Mouse (Mus musculus) testis, postnatal 10 days (tissue): ENCODE data around the gene Ddx24.

Experiments used
- DNase-seq: peaks from one replicate; pipeline ENCODE4 v3.0.0; 2021; ENCODE audit warnings: low spot score

Ddx24 gene

DNA sequence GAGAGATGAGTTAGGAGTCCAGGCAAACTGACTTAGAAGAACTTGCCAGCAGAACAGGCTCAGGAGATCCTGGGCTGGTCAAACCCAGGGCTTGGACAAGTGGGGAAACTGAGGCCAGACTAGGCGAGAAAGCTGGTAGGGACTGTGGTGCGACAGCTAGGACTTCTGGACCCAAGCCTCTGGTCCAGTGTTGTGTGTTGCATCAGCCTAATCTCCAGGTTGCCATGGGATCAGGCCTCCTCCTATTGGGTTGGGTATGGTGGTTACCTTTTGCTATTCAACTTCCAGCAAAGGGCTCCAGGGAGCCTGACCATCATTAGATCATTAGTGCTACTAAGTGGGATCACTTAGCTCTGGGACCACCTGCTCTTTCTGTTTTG is 36.3 kb downstream of the Ddx24 start:
- no peak for DNase-seq

DNA sequence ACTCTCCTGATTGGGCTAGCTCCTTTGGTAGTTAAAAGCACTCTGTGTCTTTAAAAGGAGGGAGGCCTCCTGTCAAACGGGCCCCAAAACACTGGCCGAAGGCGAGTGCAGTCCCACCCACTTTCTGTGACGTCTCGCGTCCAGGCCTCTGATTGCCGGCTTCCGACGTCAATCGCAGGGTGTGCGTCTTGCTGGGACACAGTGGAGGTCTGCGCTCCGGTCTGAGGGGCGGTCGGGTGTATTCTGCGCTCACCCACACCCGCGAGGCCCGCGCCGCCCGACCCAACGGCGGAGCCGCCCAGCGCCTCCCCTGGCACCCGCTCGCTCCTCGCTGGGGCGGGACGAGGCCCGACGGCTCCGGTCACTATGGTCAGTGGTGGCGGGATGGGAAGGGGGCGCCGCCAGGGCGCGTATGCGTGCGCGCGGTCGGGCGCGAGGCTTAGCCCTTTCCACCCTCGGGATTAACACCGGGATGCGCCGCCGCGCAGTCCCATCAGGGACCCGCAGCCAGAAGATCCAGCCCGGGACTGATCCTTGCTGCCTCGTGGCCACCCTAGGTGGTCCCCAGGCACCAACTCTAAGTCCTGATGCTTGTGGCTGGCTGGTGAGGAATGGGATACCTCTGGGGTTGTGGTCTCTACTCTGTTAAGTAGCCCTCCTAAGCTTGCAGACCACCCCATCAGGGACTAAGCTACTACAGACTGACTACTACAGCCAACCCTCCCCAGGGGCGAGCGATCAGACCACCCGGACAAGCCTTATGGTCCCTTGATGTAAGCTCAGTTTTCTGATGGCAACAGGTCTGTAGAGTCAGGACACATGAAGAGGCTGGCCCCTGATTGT is 36.9 kb downstream of the Ddx24 start, which contains the start of gene Otub2:
Gene Otub2 (plus strand): TSS at position 178 of the 843 bp plus-strand sequence.
- DNase-seq: peak; percentile 96

DNA sequence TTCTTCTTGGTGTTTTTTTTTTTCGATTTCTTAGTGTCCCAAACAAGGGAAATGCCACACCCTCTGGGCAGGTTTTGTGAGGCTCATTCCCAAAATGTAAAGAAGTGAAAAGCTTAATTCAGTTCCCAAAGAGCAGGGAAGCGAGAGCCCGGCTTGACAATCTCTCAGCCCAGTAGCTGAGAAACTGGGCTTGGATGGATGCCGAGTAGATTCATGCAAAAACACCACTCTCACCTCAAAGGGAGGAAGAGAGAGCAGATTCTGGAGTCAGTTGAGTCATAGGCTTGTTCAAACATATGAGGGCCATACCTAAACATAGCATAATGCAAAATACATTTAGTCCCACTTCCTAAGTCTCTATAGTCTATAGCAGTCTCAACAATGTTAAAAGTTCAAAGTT is 45.4 kb downstream of the Ddx24 start:
- DNase-seq: no peak

DNA sequence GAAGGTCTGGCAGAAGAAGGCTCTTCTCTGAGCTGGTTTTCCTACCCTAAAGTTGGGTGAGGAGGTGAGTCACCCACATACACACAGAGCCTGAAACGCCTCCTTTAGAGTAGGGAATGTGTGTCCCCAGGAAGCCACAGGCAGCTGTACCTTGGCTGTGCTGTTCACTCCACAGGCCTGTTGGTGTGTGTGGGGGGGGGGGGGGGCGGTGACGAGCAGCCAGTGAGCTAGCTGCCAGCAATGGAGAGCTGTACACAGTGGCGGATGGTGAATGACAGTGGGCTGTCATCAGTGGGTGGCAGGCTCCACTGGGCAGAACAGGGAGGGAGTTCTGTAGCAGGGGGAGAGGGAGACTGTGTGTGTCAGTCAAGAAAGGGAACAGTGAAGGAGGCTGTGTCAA is 48.9 kb downstream of the Ddx24 start:
- no peak for DNase-seq

DNA sequence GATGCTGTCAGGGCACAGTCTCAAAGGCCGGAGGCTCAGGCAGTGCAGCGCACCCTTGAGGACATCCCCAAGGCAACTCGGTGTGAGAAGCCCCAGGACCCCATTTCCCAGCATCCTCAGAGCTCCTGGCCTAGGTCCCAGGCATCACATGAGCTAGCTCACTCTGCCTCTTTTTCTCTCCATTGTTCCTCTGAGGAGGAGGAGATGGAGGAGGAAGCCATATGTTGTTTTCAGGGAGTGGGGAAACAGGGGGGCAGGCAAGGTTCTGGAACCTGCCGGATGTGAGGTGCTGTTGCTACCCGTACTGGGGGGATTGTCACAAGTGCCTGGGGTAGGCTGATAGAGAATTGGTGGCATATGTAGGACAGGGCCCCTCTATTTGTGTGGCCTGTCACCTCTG is 49.5 kb downstream of the Ddx24 start:
- no peak for DNase-seq

DNA sequence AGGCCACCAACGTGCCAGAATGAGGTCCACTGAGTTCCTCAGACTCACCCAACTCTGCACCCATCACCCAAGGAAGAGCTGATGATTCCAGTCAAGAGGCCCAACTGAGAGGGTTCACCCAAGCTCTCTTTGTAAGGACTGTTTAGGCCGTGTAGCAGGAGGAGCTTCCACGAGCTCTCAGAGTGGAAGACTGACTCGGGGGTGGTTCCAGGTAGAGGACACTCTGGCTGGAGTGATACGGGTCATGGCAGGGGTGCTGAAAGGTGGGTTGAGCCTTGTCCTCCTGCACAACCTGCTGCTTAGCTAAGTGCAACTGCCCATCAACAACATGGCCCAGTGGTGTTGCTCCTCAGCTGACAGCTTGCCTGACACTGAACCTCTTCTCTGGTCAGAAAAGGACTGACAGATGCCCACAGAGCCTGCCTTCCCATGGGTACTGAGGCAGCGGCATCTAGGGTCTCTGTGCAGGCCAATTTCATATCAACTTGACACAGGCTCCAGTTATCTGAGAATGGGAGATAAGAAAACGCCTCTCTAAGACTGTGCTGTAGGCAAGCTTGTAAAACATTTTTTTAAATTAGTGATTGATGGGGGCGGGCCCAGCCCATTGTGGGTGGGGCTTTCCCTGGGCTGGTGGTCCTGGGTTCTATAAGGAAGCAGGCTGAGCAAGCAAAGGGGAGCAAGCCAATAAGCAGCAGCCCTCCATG is 51.9 kb downstream of the Ddx24 start:
- DNase-seq: no peak

DNA sequence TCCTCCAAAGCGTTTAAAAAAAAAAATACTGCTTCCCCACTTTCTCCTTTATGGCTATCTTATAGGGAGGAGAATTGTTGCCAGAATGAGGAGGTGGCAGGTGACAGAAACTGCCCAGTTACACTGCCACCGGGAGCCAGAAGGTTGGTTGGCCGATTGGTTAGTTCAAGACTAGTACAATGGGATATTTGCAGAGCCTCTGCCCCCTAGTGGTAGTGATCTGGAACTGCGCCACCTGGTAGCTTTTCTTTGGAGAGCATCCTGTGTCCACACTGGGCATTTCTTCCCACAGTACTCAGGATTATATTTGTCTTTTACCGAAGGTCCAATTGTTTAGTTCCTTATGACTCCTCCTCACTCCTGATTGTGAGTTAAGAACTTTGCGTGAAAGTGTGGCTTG is 53.9 kb downstream of the Ddx24 start:
- peak; percentile 76 for DNase-seq

DNA sequence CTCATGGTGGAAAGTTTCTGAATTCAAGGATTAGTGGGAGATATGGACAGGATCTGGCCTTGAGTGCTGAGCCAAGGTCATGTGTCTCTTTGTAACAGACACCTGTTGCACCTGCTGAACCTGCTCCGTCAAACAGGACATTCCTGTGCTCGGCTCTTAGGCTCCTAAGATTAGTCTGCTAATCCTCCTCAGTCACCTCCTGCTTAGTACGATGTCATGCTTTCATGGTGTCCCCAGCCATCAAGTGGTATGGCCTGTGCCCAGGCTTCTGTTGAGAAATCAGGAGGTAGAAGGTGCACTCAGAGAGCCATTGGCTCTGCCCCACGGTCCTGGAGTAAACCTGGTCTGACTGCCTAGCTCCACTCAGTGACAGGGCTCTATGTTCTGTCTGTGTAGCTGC is 54.8 kb downstream of the Ddx24 start:
- DNase-seq: no peak

DNA sequence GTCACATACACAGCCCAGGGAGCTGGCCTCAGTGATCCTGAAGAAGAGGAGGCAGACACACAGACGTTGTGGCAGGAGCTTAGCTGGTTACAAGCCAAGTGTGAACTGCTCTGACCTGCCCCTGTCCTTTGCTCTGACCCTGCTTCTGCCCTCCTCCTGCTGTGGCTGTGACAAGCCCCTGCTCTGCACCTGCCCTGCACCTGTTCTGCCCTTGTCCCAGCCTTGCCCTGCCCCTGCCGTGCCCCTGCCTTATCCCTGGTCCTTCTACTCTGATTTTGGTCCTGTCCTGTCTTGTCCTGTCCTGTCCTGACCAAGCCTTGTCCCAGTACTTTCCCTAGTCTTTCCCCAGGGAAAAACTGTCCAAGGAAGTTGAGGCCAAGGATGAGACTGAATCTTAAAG is 56.9 kb downstream of the Ddx24 start:
- no peak for DNase-seq

DNA sequence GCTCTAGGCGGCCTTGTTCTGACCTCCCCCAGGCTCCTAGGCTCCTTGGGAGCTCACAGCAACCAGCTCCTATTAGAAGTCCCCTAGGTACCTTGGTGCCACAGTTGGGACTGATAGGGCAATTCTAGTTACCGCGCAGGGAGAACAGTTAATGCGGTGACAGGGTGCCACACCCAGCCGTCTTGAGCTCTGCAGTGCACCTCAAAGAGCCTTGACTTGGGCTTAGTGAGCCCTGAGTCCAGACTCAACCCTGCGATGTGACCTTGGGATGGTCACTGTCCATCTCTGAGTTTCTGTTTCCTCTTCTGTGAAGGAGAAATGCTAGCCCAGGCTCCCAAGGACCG is 57.3 kb downstream of the Ddx24 start:
- no peak for DNase-seq

DNA sequence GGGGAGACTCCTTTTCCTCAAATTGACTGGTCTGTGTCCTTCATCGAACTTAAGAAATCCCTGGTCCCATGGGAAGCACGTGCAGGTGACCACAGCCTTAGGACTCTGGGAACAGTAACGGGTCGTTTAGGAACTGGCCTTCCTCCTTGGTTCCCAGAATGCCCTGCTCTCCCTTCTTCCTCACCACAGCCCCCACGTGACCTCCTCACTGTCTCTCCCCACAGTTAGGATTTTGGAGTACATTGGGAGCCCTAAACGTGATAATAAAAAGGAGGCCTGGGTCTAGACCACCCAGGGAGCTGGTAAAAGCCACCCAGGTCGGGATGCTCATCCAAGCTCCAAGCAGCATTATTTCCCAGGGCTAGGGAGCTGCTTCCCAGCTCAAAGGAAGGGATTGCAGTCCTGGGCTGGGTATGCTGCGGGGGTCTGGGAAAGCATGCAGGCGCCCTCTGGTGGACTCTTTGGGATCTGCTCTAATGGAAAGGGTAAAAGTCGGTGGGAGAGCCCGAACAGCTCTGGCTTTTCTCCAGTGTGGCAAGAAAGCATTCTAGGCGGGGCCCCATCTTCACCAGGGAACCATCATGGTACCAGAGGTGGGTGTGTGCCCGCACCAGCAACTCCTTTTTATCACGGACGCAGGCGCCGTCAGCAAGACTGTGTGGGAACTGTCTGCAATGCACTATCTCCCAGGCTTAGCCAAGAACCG is 57.9 kb downstream of the Ddx24 start:
- peak; percentile 93 for DNase-seq

DNA sequence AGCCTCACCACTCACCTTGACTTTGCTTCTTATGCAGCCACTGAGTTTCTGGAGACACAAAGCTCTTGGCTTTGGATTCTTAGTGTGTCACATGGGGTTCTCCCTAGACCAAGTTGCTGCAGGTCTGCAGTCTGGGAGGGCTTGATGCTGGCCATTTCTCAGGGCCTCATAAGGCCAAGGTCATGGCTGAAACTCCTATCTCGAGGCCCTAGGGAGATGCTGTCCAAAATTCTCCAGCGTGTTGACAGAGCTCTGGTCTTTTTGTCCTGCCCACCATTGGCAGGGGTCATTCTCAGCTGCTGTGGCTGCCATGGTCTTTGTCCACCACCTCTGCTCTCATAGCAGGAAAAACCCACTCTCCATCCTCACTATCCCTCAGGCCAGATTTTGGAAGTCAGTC is 58.5 kb downstream of the Ddx24 start:
- DNase-seq: no peak

DNA sequence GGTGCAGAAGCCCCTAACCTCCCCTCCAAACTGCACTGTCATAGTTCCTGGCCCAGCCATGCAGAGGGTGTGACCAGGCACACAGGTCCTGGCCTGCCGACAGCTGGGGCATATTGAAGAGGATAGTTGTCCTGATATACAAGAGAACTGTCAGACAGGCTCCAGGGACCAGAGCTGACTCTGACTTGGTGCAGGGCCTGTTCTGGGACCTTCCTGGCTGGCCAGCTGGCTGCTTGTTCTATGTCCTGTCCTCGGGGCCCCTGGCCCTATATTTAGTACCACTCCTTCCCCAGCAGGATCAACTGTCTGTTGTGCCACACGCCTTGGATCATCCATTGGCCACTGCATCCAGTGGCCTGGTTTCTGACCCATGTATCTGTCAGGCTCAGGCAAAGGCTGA is 63.3 kb downstream of the Ddx24 start:
- no peak for DNase-seq

DNA sequence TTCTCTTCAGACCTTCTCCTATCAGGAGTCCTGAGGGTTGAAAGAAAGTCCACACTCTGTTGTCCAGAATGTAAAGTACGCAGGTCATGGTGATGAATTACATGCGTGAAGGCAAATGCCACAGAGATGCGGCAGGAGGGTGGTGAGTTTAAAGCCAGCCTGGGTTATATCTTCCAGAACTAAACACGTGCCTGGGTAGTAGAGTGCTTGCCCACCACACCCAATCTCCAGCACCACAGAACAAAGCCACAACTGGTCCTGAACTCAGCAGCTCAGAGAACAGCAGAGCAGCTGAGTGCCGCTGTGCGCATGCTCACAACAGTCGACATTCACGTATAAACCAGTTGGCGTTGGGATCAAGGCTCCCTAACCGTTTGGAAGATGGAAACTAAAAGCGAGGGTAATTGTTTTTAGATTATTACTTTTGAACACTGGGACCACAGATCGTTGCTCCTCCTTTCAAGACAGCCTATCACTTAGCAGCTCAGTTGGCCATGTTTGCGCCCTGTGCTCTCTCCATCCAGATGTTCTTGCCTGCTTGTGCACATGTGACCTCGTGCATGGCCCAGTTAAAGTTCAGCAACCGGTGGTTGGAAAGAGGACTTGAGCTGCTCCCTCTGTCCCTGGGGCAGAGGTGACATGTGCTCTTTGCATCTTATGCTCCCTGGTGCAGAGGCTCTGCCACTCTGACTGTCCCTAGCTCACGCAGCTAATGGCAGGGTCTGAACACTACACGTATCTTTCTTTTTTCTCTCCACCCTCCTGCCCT is 63.9 kb downstream of the Ddx24 start:
- no peak for DNase-seq

DNA sequence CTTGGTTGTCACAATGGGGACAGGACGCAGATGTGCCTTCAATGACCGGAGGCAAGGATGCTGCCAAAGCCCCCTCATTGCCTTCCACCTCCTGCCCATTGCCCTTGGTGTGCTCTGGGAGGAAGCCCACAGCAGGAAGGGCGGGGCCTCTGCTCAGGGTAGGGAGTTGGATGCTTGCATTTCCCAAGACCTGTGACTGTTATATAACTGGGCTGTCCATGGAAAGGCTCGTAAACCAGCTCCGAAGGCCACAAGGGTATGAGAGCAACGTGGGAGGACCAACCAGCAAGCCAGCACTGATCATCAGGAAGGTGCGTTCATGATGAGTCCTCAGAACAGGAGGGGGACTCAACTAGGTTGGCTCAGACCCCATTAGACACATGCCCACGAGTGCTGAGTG is 64.8 kb downstream of the Ddx24 start:
- no peak for DNase-seq

DNA sequence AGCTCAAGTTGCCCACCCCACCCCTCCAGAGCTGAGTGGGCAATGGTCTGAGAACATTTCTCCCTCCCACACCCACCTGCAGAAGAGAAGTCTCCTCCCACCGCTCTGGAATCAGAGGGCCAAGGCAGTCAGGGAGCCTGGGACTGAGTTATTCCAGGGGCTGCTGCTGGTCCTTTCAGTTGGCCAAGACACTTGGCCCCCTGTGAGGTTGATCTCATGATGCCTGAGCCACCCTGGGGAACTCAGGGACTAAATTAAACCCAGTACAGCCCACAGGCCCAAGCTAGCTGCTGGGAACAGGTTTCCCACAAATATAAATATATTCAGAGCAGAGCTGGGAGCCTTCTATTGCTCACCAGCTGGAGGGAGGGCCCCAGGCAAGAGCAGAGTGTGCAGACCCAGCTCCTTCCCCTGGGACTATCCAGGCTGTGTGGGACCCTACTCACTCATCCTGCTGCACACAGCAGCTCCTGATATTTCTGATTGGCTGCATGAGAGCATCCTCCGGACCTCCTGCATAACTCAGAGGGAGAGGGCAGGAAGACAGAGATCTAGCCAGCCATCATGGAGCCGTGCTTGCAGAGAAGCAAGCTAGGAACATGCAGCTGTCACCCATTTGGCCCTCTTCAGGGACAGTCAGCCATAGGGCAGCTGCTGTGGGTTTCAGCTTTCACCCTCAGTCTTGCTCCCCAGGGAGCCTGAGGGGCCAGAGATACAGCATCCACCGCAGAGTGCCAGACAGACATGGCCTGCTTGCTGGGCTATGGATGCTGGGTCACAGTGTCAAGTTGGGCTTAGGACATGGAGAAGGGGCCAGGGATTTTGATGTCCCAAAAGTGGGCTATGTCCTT is 66.5 kb downstream of the Ddx24 start:
- no peak for DNase-seq

DNA sequence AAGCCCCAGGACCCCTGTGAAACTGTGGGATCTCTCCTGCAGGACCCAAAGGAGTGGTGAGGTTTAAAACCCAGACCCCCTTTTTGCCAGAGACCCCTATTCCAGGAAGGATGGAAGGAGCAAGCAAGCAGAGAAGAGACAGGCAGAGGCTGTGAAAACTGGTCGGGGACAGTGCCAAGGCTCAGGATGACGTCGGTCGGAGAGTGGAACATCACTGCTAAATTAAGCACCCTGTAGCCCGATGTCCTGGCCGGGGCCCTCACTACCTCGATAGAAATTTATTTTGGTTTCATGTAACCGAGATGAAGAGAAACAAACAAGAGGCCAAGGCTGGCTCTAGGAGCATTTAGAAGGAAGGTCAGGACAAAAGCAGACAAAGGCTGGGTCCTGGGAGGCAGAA is 67.4 kb downstream of the Ddx24 start:
- no peak for DNase-seq
